Mouse (Mus musculus) mouse trophoblast stem cell (cell line): ENCODE measurements around the gene Hipk2.

Experiments
- in situ Hi-C, 2 experiments: fragments of 300-500 bp; cut with MseI, MboI; formaldehyde crosslinking; loops; 2 replicates in 1 of 2; 3 replicates in 1 of 2; pipeline ENCODE4 v1.15.1; 2025

Gene Hipk2

GRCm38 (mm10) chr6:38870070-38870469, 5.9 kb downstream of the Hipk2 start:
- in situ Hi-C loops, result no loop called here

GRCm38 (mm10) chr6:38868974-38869373, 7.0 kb downstream of the Hipk2 start:
- in situ Hi-C loops, result no loop called here

- in situ Hi-C loops, result no loop called here
These were observed 8.7 kb downstream of the Hipk2 start for GRCm38 (mm10) chr6:38867291-38867690.

- in situ Hi-C loops, result no loop called here
These were observed 9.2 kb downstream of the Hipk2 start for GRCm38 (mm10) chr6:38866761-38867160.

GRCm38 (mm10) chr6:38866357-38866756, 9.6 kb downstream of the Hipk2 start:
- in situ Hi-C loops, result no loop called here

GRCm38 (mm10) chr6:38865805-38866204, 10.2 kb downstream of the Hipk2 start:
- in situ Hi-C loops, result no loop called here

- in situ Hi-C loops, result no loop called here
These were observed 12.4 kb downstream of the Hipk2 start for GRCm38 (mm10) chr6:38863595-38863994.

- in situ Hi-C loops, result no loop called here
These were observed 15.7 kb downstream of the Hipk2 start for GRCm38 (mm10) chr6:38860301-38860700.

GRCm38 (mm10) chr6:38859819-38860218, 16.1 kb downstream of the Hipk2 start:
- in situ Hi-C loops, result no loop called here

GRCm38 (mm10) chr6:38853561-38853992, 22.4 kb downstream of the Hipk2 start:
- in situ Hi-C loops, result no loop called here

- in situ Hi-C loops, result no loop called here
These were observed 24.2 kb downstream of the Hipk2 start for GRCm38 (mm10) chr6:38851740-38852139.

GRCm38 (mm10) chr6:38850715-38851259, 25.2 kb downstream of the Hipk2 start:
- in situ Hi-C loops, result no loop called here

GRCm38 (mm10) chr6:38847958-38848910, 27.7 kb downstream of the Hipk2 start:
- in situ Hi-C loops, result no loop called here

- in situ Hi-C loops, result no loop called here
These were observed 28.5 kb downstream of the Hipk2 start for GRCm38 (mm10) chr6:38847447-38847846.

- in situ Hi-C loops, result no loop called here
These were observed 29.4 kb downstream of the Hipk2 start for GRCm38 (mm10) chr6:38846330-38847195.

- in situ Hi-C loops, result no loop called here
These were observed 30.1 kb downstream of the Hipk2 start for GRCm38 (mm10) chr6:38845876-38846275.

- in situ Hi-C loops, result no loop called here
These were observed 30.8 kb downstream of the Hipk2 start for GRCm38 (mm10) chr6:38845117-38845516.

- in situ Hi-C loops, result no loop called here
These were observed 34.4 kb downstream of the Hipk2 start for GRCm38 (mm10) chr6:38841551-38841950.

GRCm38 (mm10) chr6:38840780-38841179, 35.2 kb downstream of the Hipk2 start:
- in situ Hi-C loops, result no loop called here

GRCm38 (mm10) chr6:38840380-38840779, 35.6 kb downstream of the Hipk2 start:
- in situ Hi-C loops, result no loop called here

GRCm38 (mm10) chr6:38839891-38840290, 36.1 kb downstream of the Hipk2 start:
- in situ Hi-C loops, result no loop called here

GRCm38 (mm10) chr6:38838061-38838460, 37.9 kb downstream of the Hipk2 start:
- in situ Hi-C loops, result no loop called here
